Mouse (Mus musculus) forebrain, postnatal 0 days (tissue): Measurements from ENCODE around the gene Sema3e. TPM values are rescaled to one million over a fixed set of nuclear protein-coding genes. Genes with fewer than 3 reads are reported as not detected.
A peak's percentile ranks its signal among the peaks of the same experiment; 100 is the strongest.

Experiments used
- ATAC-seq: fragments of 200-750 bp; cut with Nextera tagmentation; 2 replicates; pipeline ENCODE4 v1.8.0; 2017; ENCODE audit warnings: mild to moderate bottlenecking, moderate library complexity
- DNase-seq: peaks from one replicate; pipeline ENCODE4 v3.0.0-alpha.2; 2015
- H3K27ac ChIP-seq: fragments of 300-500 bp; sonication (generic); 2 replicates; pipeline ENCODE4 v1.5.1; 2014; ENCODE audit warnings: low read depth, mild to moderate bottlenecking, antibody characterized with exemption, low read length, moderate library complexity, mixed read lengths
- H3K27me3 ChIP-seq: fragments of 300-500 bp; sonication (generic); 2 replicates; pipeline ENCODE4 v1.6.1; 2014; ENCODE audit warnings: mild to moderate bottlenecking, low read length, mixed read lengths; ENCODE audit not compliant: insufficient read depth
- H3K36me3 ChIP-seq: fragments of 300-500 bp; sonication (generic); 2 replicates; pipeline ENCODE4 v1.6.1; 2014; ENCODE audit warnings: mild to moderate bottlenecking, moderate library complexity; ENCODE audit not compliant: insufficient read depth
- H3K4me1 ChIP-seq: fragments of 300-500 bp; sonication (generic); 2 replicates; pipeline ENCODE4 v1.6.1; 2014; ENCODE audit warnings: antibody characterized with exemption; ENCODE audit not compliant: insufficient read depth
- H3K4me2 ChIP-seq: fragments of 300-500 bp; sonication (generic); 2 replicates; pipeline ENCODE4 v1.6.1; 2014; ENCODE audit warnings: low read depth, mild to moderate bottlenecking, moderate library complexity
- H3K4me3 ChIP-seq: fragments of 300-500 bp; sonication (generic); 2 replicates; pipeline ENCODE4 v1.5.1; 2014; ENCODE audit warnings: low read depth, low read length, mixed read lengths
- H3K9ac ChIP-seq: fragments of 300-500 bp; sonication (generic); 2 replicates; pipeline ENCODE4 v1.6.1; 2014; ENCODE audit warnings: mild to moderate bottlenecking
- H3K9me3 ChIP-seq: fragments of 300-500 bp; sonication (generic); 2 replicates; pipeline ENCODE4 v1.6.1; 2016; ENCODE audit warnings: low read length
- CTCF ChIP-seq: sonication (generic); IDR thresholded peaks from 2 replicates; pipeline ENCODE4 v1.5.1; 2016; ENCODE audit warnings: antibody characterized with exemption, control low read depth, low read depth
- WGBS: fragments of 180-500 bp; shearing (Covaris S2); extraction: QIAGEN DNeasy Blood & Tissue Kit; methylation state at CpG from one replicate; pipeline ENCODE4 v1.1.7; 2014; 5-methylcytosine and 5-hydroxymethylcytosine counted together
- polyA plus RNA-seq: library from polyadenylated mRNA; unstranded; fragments of >200 nt; fragmentation: Nextera tagmentation; extraction: Ambion mirVana; gene quantifications from 2 replicates; pipeline ENCODE4 v1.2.1, GENCODE M21; 2015
- total RNA-seq: library from RNA; depleted of rRNA; stranded (reverse); fragments of >200 nt; gene quantifications from 2 replicates; pipeline ENCODE4 v1.2.3, GENCODE M21; 2014

The Sema3e gene
- total and polyA plus RNA-seq, 2 experiments from 2014 or later, result 3.9 to 4.6 TPM

DNA sequence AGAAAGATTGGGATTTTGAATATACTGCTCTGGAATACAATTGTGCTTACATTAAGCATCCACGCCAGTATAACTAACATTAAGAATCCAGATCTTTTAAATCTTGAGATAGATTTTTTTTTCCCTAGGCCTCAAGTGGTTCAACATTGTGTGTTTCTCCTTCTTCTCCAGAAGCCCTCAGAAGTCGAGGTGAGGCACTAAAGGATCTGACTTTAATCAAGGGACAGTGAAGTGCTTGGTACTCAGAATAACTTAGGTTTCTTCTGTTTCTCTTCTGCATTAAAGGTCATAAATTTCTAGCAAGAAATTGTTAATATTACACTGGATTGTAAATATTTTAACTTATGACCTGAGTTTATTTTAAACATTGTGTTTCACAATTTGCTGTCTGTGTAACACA lies 37.1 kb upstream of the Sema3e start:
- Histone ChIP-seq H3K4me1 (no peaks in the 10 kb centered on the region), H3K27me3 (no peaks in the 10 kb centered on the region), H3K4me2 (no peak overlapping the region), H3K4me3 (no peak overlapping the region), H3K9ac (no peak overlapping the region), H3K36me3 (no peaks in the 10 kb centered on the region), H3K9me3 (no peaks in the 10 kb centered on the region), H3K27ac (no peak overlapping the region)
- TF ChIP-seq CTCF, result no peak
- no peak for DNase-seq
- no peak for ATAC-seq
- 80% methylated on average over 2 of the region's 2 CpGs for WGBS

DNA sequence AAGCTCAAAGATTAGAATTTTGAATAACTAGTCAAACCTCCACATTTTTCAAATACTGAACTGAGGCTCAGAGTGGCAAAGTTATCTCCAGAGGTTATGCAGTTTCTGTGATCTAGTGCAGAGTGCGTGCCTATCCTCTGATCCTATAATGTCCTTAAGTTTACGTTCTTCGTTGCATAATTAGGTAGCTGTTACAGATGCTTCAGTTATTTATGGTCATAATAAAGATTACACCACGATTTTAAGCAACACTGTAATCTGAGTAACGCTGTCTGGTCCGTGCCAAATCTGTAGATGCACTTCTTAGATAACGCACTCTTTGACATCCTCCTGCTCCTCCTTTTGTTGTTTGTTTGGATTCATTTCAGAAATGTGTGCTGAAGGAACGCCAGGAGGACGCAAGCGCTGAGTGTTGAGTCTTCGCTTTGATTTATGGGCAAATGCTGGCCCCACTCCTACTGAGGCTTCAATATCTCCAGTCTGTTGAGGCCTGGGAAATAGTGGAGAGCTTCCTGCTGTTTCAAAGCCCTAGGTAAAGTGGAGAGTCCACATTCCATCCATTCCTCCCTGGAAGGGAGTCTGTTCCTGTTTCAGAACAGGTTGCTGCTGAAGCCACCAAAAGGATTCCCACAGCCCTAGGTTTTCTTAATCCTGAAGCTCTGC lies 32.2 kb upstream of the Sema3e start:
- Histone ChIP-seq H3K4me2 (no peak overlapping the region), H3K27ac (no peak overlapping the region), H3K36me3 (no peaks in the 10 kb centered on the region), H3K9me3 (no peaks in the 10 kb centered on the region), H3K4me1 (no peaks in the 10 kb centered on the region), H3K4me3 (no peak overlapping the region), H3K27me3 (no peaks in the 10 kb centered on the region), H3K9ac (no peak overlapping the region)
- 68% methylated on average over 11 of the region's 11 CpGs for WGBS
- ATAC-seq (no peak), DNase-seq (peak; percentile 5)
- no peak for TF ChIP-seq CTCF

DNA sequence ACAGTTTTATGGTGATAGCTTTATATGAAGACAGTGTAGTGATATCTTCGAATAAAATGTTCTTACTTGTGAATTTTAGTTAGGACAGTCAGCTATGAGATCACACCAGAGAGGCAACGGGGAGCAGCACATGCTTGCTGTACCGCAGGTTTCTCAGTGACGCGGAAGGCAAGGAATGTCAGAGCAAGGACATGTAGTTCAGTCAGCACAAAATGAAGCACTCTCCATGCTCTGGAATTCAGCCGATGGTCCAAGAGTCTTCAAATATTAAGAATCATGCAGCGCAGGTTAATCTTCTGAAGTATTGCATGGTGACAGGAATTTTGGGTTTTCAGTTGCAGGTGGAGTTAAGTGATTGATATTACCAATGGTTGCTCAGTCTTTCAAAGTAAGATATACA lies 3.3 kb downstream of the Sema3e start:
- Histone ChIP-seq H3K9me3 (no peaks in the 10 kb centered on the region), H3K36me3 (no peaks in the 10 kb centered on the region), H3K4me2 (no peak overlapping the region), H3K27me3 (no peaks in the 10 kb centered on the region), H3K9ac (no peak overlapping the region), H3K4me1 (no peaks in the 10 kb centered on the region), H3K27ac (no peak overlapping the region), H3K4me3 (no peak overlapping the region)
- no peak for TF ChIP-seq CTCF
- DNase-seq (no peak), ATAC-seq (no peak)
- 94% methylated on average over 7 of the region's 7 CpGs for WGBS

DNA sequence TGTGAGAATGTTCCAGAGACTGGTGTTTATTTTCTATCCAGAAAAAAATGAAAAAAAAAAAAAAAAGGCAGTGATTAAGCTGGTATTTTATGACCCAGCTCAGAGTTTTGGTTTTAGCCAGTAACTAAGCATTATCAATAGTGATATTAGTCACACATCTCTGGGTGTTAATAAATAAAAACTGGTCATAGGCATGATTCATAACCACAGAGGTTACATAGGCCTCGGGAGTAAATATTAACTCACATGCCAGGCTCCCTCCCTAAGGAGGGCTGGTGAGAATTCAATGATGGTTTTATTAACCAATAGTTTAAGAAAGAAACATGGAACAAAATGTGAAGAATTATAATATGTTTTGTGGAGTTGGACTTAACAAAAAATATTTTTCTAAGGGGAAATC lies 5.7 kb downstream of the Sema3e start:
- DNase-seq (no peak), ATAC-seq (no peak)
- Histone ChIP-seq H3K9me3 (no peaks in the 10 kb centered on the region), H3K4me3 (no peak overlapping the region), H3K4me2 (no peak overlapping the region), H3K27ac (no peak overlapping the region), H3K4me1 (no peaks in the 10 kb centered on the region), H3K27me3 (no peaks in the 10 kb centered on the region), H3K36me3 (no peaks in the 10 kb centered on the region), H3K9ac (no peak overlapping the region)
- no peak for TF ChIP-seq CTCF
- WGBS, result 95% methylated on average over 1 of the region's 1 CpGs

DNA sequence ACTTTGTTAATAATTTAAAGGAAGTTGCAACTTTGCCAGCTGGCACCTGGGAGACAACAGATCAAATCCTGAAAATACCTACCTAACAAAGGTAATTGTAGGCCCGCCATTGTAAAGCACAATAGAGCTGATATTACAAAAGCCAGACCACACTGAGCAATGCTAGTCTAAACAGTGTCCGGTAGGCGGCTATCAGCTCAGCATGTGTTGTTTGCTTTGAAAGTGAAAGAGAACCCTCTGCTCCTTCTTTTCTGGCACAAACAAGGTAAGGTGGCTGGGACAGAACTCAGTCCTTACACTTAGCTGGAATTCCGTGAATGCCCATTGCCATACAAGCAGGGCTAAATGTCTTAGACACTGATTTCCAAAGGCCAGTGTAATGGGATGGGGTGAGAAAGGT lies 7.0 kb downstream of the Sema3e start:
- Histone ChIP-seq H3K4me3 (no peak overlapping the region), H3K4me1 (no peaks in the 10 kb centered on the region), H3K9ac (no peak overlapping the region), H3K27me3 (no peaks in the 10 kb centered on the region), H3K4me2 (no peak overlapping the region), H3K36me3 (no peaks in the 10 kb centered on the region), H3K27ac (no peak overlapping the region), H3K9me3 (no peaks in the 10 kb centered on the region)
- TF ChIP-seq CTCF, result no peak
- DNase-seq, result no peak
- ATAC-seq, result no peak
- 23% methylated on average over 4 of the region's 4 CpGs for WGBS

DNA sequence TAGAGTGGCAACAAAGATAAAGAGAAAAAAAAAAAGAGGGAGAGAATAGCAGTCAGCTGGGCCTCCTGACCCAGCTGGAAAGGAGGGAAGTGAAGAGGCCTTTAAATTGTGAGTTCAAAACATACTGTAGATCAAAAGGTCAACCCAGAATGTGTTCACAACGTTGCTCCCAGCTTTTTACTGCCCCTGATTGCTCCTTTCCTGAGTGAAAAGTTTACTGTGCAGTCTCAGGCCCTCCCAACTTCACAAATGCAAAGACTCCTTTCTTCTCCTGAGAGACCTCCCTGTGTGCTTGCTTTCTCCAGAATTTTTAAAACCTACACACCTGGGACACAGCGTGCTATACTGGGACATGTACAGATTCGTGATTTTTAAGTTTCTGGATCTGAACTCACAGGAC lies 8.2 kb downstream of the Sema3e start:
- no peaks in the 10 kb centered on the region for H3K27me3 ChIP-seq
- 38% methylated on average over 3 of the region's 3 CpGs for WGBS
- ATAC-seq, result no peak

DNA sequence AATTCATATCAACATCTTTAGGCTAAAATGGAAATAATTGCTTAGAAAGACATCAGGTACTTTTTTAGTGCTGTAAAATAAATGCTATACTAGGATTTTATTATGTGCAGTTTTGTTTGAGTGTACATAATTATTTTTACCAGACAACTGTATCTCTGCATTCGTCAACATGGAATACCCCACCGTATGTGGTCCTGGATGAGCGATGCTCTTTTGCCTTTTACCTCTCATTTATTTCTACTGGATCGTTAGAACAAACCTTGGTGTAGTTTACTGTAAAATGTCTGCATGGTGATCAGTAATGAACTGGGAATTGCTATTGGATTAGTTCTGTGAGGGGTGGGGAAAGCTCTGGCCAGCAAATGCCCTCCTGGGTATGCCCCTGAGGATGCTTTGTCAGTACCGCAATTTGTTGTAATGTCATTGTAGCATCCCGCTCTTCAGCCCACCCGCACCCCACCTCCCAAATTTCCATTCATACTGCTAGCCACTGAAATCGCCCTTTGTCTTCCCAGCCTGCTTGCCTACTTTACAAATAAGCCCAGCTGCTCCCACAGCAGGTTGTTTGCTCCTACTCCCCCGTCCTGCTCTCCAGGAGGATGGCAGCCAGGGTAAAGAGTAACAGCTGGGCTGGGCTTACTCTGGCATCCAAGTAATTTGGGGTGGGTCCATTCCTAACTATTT lies 13.9 kb downstream of the Sema3e start:
- Histone ChIP-seq H3K27me3 (no peaks in the 10 kb centered on the region), H3K9ac (no peak overlapping the region), H3K27ac (no peak overlapping the region), H3K9me3 (no peaks in the 10 kb centered on the region), H3K4me3 (no peak overlapping the region), H3K36me3 (no peaks in the 10 kb centered on the region), H3K4me2 (peak overlapping the region; percentile 28), H3K4me1 (0 out of 2 replicates have a peak, but pooled peaks cover 3% of the 10 kb centered on the region)
- DNase-seq (no peak), ATAC-seq (peak; percentile 81)
- WGBS, result 15% methylated on average over 9 of the region's 9 CpGs
- no peak for TF ChIP-seq CTCF

More for the DNA sequence above, 8.2 kb downstream of the Sema3e start:
- H3K4me2 ChIP-seq, result no peak overlapping the region
- H3K9me3 ChIP-seq, result no peaks in the 10 kb centered on the region
- H3K9ac ChIP-seq, result no peak overlapping the region
- no peak for TF ChIP-seq CTCF
- H3K4me1 ChIP-seq, result no peaks in the 10 kb centered on the region
- no peaks in the 10 kb centered on the region for H3K36me3 ChIP-seq
- no peak overlapping the region for H3K4me3 ChIP-seq
- no peak for DNase-seq
- H3K27ac ChIP-seq, result no peak overlapping the region
